Comparison of ENCODE assay signal across 22 mouse cellular contexts in the genomic region with DNA sequence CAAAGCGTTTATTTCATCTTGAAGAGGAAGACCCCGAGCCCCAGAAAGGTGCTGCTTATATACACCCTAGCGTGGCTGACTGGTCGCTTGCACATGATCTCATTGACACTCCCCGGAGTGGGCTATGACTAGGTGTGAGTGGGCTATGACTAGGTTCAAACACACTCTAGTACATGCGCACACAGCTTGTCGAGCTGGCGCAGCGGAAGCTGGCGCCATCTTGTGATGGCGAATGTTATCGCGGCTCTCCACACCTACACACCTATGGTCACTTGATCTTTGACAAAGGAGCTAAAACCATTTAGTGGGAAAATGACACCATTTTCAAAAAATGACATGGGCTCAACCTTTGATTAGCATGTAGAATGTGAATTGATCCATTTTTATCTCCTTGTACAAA.
DNase-seq lines count a peak whose midpoint lies in the region; ATAC-seq and TF ChIP-seq lines count a peak whose summit lies in the region.
"Had no signal": no experiment of that assay in that cellular context is flagged by ENCODE, and none has a peak within 500 bp of the region (broad histone marks: within the 10 kb centered on the region; RNA-seq: fewer than 3 reads in every experiment).

No protein-coding gene starts in this region.

- peak; percentile 0 to 1 for DNase-seq in cerebellum, postnatal 10 days
- DNase-seq in cerebellum, adult 8-10 months, result no peak
- peak; percentile 1 for DNase-seq in liver, adult 2 months (ENCODE audit: extremely low read depth, low read depth, low spot score)
- no peak for DNase-seq in liver, embryonic 11.5 days (ENCODE audit: low spot score)
- peak; percentile 29 for DNase-seq in ES-E14 (ENCODE audit: low read depth, low spot score)
- peak; percentile 0 for DNase-seq in mesoderm, embryonic 11.5 days (ENCODE audit: low read depth, low spot score)
- no peak for DNase-seq in cerebellum, adult 18-20 months
- DNase-seq in gastrocnemius, adult 2 months, result no peak
- DNase-seq: cerebellum, postnatal 36 days; gastrocnemius, postnatal 14 days; kidney, postnatal 10 days; lung, postnatal 14 days; right cerebral cortex, postnatal 4 days; thymus, adult 18-20 months had no signal

- in situ Hi-C loops in ES-E14 (cut with MboI; ENCODE audit: low sequenced_read_pairs in 2 of 2, unreplicated experiment in 2 of 2), result loop anchor here in 1 of 2 experiments (25.0 kb wide), 1 partner anchor 168 kb away; no protein-coding TSS in a partner anchor

- H3K36me3 ChIP-seq in liver, adult 2 months (ENCODE audit: control insufficient read depth, insufficient read depth, low read length), result no peaks in the 10 kb centered on the region
- H3K36me3 ChIP-seq in liver, embryonic 11.5 days (ENCODE audit: control insufficient read depth, insufficient read depth, low read length), result no peaks in the 10 kb centered on the region
- no peaks in the 10 kb centered on the region for H3K36me3 ChIP-seq in ES-E14 (ENCODE audit: control insufficient read depth, insufficient read depth, low read length, poor library complexity, severe bottlenecking)
- H3K36me3 ChIP-seq: forebrain, embryonic 10.5 days; hindbrain, embryonic 12.5 days; intestine, embryonic 15.5 days; limb, embryonic 10.5 days; neural tube, embryonic 13.5 days had no signal

- H3K27ac ChIP-seq in liver, adult 2 months (replicated peaks; ENCODE audit: insufficient read depth, low read depth, low read length), result no peak overlapping the region
- H3K27ac ChIP-seq in liver, embryonic 11.5 days (ENCODE audit: low read depth, low read length), result no peak overlapping the region
- no peak overlapping the region for H3K27ac ChIP-seq in ES-E14 (ENCODE audit: insufficient read depth, low read depth, low read length, poor library complexity, severe bottlenecking)
- H3K27ac ChIP-seq in gastrocnemius, adult 2 months, result no peak overlapping the region
- H3K27ac ChIP-seq: forebrain, embryonic 10.5 days; hindbrain, embryonic 12.5 days; intestine, embryonic 15.5 days; limb, embryonic 10.5 days; liver, embryonic 14.5 days; neural tube, embryonic 13.5 days had no signal

- peak; percentile 41 for TF ChIP-seq CTCF in liver, adult 2 months (IDR thresholded peaks at IDR 0.05; ENCODE audit: low read depth, low read length)
- no peak for TF ChIP-seq CTCF in gastrocnemius, adult 2 months (IDR thresholded peaks at IDR 0.05)

- H3K79me2 ChIP-seq in liver, adult 2 months (ENCODE audit: control insufficient read depth, insufficient read depth, low read length), result no peaks in the 10 kb centered on the region

- no peaks in the 10 kb centered on the region for H3K27me3 ChIP-seq in liver, adult 2 months (ENCODE audit: control insufficient read depth, insufficient read depth, low read length)
- no peaks in the 10 kb centered on the region for H3K27me3 ChIP-seq in liver, embryonic 11.5 days (replicated peaks; ENCODE audit: control insufficient read depth, insufficient read depth, low read length)
- H3K27me3 ChIP-seq: hindbrain, embryonic 12.5 days; intestine, embryonic 15.5 days; megakaryocyte, embryonic 14.5 days; neural tube, embryonic 13.5 days had no signal

- no peaks in the 10 kb centered on the region for H3K9me3 ChIP-seq in liver, embryonic 11.5 days (ENCODE audit: control insufficient read depth, low read length)
- no peaks in the 10 kb centered on the region for H3K9me3 ChIP-seq in ES-E14 (ENCODE audit: control insufficient read depth, insufficient read depth, low read depth, low read length)
- H3K9me3 ChIP-seq: forebrain, embryonic 10.5 days; hindbrain, embryonic 12.5 days; intestine, embryonic 15.5 days; limb, embryonic 10.5 days; megakaryocyte, embryonic 14.5 days; neural tube, embryonic 13.5 days had no signal

- H3K4me2 ChIP-seq in liver, embryonic 11.5 days, result no peak overlapping the region
- H3K4me2 ChIP-seq: hindbrain, embryonic 12.5 days; intestine, embryonic 15.5 days; neural tube, embryonic 13.5 days had no signal

- H3K4me3 ChIP-seq in liver, adult 2 months (ENCODE audit: insufficient read depth, low read depth, low read length), result no peak overlapping the region
- H3K4me3 ChIP-seq in liver, embryonic 11.5 days (ENCODE audit: low read depth, low read length), result no peak overlapping the region
- H3K4me3 ChIP-seq in ES-E14 (ENCODE audit: insufficient read depth in 1 of 2, low read depth in 1 of 2, low read length in 2 of 2, poor library complexity in 1 of 2, severe bottlenecking in 1 of 2), result no peak overlapping the region
- no peak overlapping the region for H3K4me3 ChIP-seq in gastrocnemius, adult 2 months
- H3K4me3 ChIP-seq: forebrain, embryonic 10.5 days; hindbrain, embryonic 12.5 days; intestine, embryonic 15.5 days; limb, embryonic 10.5 days; megakaryocyte, embryonic 14.5 days; neural tube, embryonic 13.5 days had no signal

- TF ChIP-seq POLR2A in liver, adult 2 months (IDR thresholded peaks at IDR 0.05; ENCODE audit: extremely low read depth, insufficient read depth, low read length), result no peak

- ATAC-seq in liver, embryonic 11.5 days (replicated peaks; ENCODE audit: low FRiP score), result no peak
- ATAC-seq: CD4-positive, CD25-positive, alpha-beta regulatory T cell, adult 4 months; intestine, embryonic 15.5 days had no signal

- WGBS in liver, adult 2 months, result 44% methylated on average over 13 of the region's 13 CpGs
- 37% methylated on average over 13 of the region's 13 CpGs for WGBS in liver, embryonic 11.5 days

- intact Hi-C loops in gastrocnemius, adult 2 months (cut with DNase I), result no loop called here

- H3K4me1 ChIP-seq in liver, adult 2 months (ENCODE audit: control insufficient read depth, insufficient read depth, low read length), result no peaks in the 10 kb centered on the region
- H3K4me1 ChIP-seq in liver, embryonic 11.5 days (replicated peaks; ENCODE audit: control insufficient read depth, insufficient read depth, low read length), result no peaks in the 10 kb centered on the region
- H3K4me1 ChIP-seq in ES-E14 (ENCODE audit: control insufficient read depth in 2 of 2, insufficient read depth in 2 of 2, low read length in 2 of 2, poor library complexity in 1 of 2), result no peaks in the 10 kb centered on the region
- H3K4me1 ChIP-seq: forebrain, embryonic 10.5 days; hindbrain, embryonic 12.5 days; intestine, embryonic 15.5 days; limb, embryonic 10.5 days; megakaryocyte, embryonic 14.5 days; neural tube, embryonic 13.5 days had no signal

- H3K9ac ChIP-seq in liver, adult 2 months (ENCODE audit: low read depth, low read length), result no peak overlapping the region
- no peak overlapping the region for H3K9ac ChIP-seq in liver, embryonic 11.5 days (ENCODE audit: low read depth, low read length)
- no peak overlapping the region for H3K9ac ChIP-seq in ES-E14 (ENCODE audit: insufficient read depth, low read depth, low read length, poor library complexity, severe bottlenecking)
- H3K9ac ChIP-seq: hindbrain, embryonic 12.5 days; intestine, embryonic 15.5 days; liver, embryonic 14.5 days; neural tube, embryonic 13.5 days had no signal

TF ChIP-seq in ES-E14, 5 proteins besides CTCF, POLR2A, EP300 and RAD21:
- no peak for TF ChIP-seq CHD2 (IDR thresholded peaks at IDR 0.05; ENCODE audit: low read depth, low read length)
- no peak for TF ChIP-seq MAFK (IDR thresholded peaks at IDR 0.05; ENCODE audit: insufficient read depth, low read depth, low read length)
- peak; percentile 65; the same call in 1 of the 2 replicates for TF ChIP-seq ZC3H11A (IDR thresholded peaks at IDR 0.05; ENCODE audit: borderline replicate concordance, low read depth, low read length)
- no peak for TF ChIP-seq HCFC1 (IDR thresholded peaks at IDR 0.05; ENCODE audit: borderline replicate concordance, insufficient read depth, low read length)
- no peak for TF ChIP-seq ZNF384 (IDR thresholded peaks at IDR 0.05; ENCODE audit: low read depth, low read length)

Comparison
In these comparisons a context has a peak if more than half of its experiments do, and no peak if none do; other contexts are left out.
1. DNase-seq: peak in cerebellum, postnatal 10 days (2 of 2), liver, adult 2 months (single experiment), ES-E14 (single experiment) and mesoderm, embryonic 11.5 days (single experiment); none in cerebellum, adult 8-10 months (single experiment), liver, embryonic 11.5 days (single experiment), cerebellum, adult 18-20 months (0 of 2) and gastrocnemius, adult 2 months (single experiment).